Mouse (Mus musculus): ENCODE measurements around the gene Gm10382. TPM values are rescaled to one million over a fixed set of nuclear protein-coding genes. Genes with fewer than 3 reads are reported as not detected.

Gm10382 gene
- polyA plus RNA-seq, 1 experiment from 2014 or later, result 0.35 TPM

- Histone ChIP-seq H3K27ac (replicated peaks) (peak overlapping the region; percentile 97), H3K36me3 (replicated peaks) (no peaks in the 10 kb centered on the region), H3K4me2 (peak overlapping the region; percentile 75), H3K9ac (peak overlapping the region; percentile 62), H3K4me1 (replicated peaks) (peaks cover 47% of the 10 kb centered on the region), H3K9me3 (replicated peaks) (no peaks in the 10 kb centered on the region), H3K4me3 (replicated peaks) (peak overlapping the region; percentile 63), H3K27me3 (peaks cover 15% of the 10 kb centered on the region)
- whole genome bisulfite sequencing (ENCODE audit: insufficient replicate concordance), result 12% methylated on average over 25 of the region's 25 CpGs
- ATAC-seq (ENCODE audit: insufficient read depth), result no peak
Observed at GRCm38 (mm10) chr5:125393622-125394603, 4.8 kb downstream of the Gm10382 start.

DNA sequence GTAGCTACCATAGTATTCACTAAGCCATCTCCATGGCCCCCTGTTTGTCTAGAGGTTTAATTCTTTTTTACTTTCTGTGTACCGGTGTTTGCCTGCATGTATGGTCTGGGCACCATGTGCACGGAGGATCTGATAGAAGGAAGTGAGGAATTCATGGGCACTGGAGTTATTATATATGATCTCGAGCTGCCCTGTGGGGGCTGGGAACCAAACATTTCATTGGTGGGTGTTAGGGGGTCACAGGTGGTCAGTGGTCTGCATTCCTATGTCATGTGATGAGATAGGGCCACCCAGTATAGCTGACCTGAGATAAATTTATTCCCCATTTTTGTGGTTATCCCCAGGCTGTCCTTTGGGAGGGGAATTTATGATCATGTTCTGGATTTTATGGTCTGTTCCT lies 5.9 kb downstream of the Gm10382 start:
- Histone ChIP-seq H3K36me3 (replicated peaks) (no peaks in the 10 kb centered on the region), H3K9ac (no peak overlapping the region), H3K27me3 (peaks cover 25% of the 10 kb centered on the region), H3K4me1 (replicated peaks) (peaks cover 47% of the 10 kb centered on the region), H3K4me2 (no peak overlapping the region), H3K27ac (replicated peaks) (peak overlapping the region; percentile 97; the same call in 1 of the 2 replicates), H3K9me3 (replicated peaks) (no peaks in the 10 kb centered on the region), H3K4me3 (replicated peaks) (no peak overlapping the region)
- WGBS (ENCODE audit: insufficient replicate concordance), result 54% methylated on average over 3 of the region's 3 CpGs
- no peak for ATAC-seq (ENCODE audit: insufficient read depth)

DNA sequence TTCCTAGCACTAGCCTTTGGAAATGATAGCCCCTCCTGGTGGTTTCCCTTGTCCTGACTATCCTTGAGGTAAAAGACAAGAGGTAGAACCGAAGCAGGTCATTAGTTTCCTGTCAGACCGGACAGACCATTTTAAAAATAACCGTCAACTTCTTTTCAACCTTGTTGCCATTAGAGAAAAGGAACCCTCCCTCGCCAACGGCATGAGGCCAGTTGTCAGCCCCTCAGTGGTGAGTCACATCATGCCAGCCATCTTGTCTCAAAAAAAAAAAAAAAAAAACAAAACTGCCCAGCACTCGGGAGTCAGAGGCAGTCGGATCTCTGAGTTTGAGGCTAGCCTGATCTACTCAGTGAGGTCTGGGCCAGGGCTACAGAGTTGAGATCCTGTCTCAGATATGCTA lies 11.8 kb downstream of the Gm10382 start:
- no peak overlapping the region for H3K9ac ChIP-seq

DNA sequence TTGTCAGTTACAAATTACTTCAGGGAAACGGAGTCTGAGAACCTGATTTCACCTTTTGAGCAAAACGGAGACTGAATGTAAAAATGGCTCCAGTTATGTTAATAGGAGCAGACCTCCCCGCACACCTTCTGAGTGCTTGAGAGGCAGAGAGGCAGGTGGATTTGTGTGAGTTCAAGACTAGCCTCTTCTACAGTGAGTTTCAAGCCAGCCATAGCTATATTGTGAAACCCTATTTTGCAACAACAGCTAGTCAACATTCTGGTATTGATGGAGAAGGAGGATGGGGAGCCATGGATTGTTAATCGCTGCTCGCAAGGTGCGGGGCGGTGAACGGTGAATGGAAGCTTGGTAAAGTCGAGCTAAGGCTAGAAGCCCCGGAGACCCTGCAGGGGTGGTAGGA lies 13.4 kb downstream of the Gm10382 start:
- H3K4me2 ChIP-seq, result peak overlapping the region; percentile 96
- no peak for ATAC-seq (ENCODE audit: insufficient read depth)
- peak overlapping the region; percentile 22; the same call in 1 of the 2 replicates for H3K4me3 ChIP-seq (replicated peaks)
- peaks cover 39% of the 10 kb centered on the region for H3K4me1 ChIP-seq (replicated peaks)
- no peaks in the 10 kb centered on the region for H3K9me3 ChIP-seq (replicated peaks)
- 53% methylated on average over 10 of the region's 10 CpGs for WGBS (ENCODE audit: insufficient replicate concordance)
- peaks cover 37% of the 10 kb centered on the region for H3K27me3 ChIP-seq
- no peak overlapping the region; the same call in 1 of the 2 replicates for H3K27ac ChIP-seq (replicated peaks)
- H3K36me3 ChIP-seq (replicated peaks), result no peaks in the 10 kb centered on the region
- H3K9ac ChIP-seq, result no peak overlapping the region

More for the DNA sequence above, 11.8 kb downstream of the Gm10382 start:
- Histone ChIP-seq H3K4me2 (no peak overlapping the region), H3K36me3 (replicated peaks) (no peaks in the 10 kb centered on the region), H3K4me3 (replicated peaks) (no peak overlapping the region), H3K27ac (replicated peaks) (no peak overlapping the region), H3K9me3 (replicated peaks) (no peaks in the 10 kb centered on the region), H3K4me1 (replicated peaks) (peaks cover 24% of the 10 kb centered on the region), H3K27me3 (peaks cover 48% of the 10 kb centered on the region)
- 39% methylated on average over 7 of the region's 7 CpGs for WGBS (ENCODE audit: insufficient replicate concordance)
- no peak for ATAC-seq (ENCODE audit: insufficient read depth)

DNA sequence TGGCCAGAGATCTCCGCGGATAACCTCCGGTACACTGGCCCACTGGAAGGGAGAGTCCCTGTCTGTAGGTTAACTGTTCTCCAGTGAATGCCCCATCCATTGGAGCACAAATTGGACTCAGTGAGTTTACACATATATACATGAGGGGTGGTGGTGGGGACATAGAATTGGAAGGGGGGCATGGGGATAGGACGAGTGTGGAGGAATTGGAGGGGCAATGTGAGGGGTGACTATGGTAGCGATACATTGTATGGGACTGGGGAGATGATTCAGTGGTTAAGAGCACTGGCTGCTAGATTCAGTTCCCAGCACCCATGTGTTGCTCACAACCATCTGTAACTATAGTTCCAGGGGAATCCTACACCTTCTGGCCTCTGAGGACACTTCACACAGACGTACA lies 13.9 kb downstream of the Gm10382 start:
- Histone ChIP-seq H3K9me3 (replicated peaks) (no peaks in the 10 kb centered on the region), H3K4me1 (replicated peaks) (peaks cover 44% of the 10 kb centered on the region), H3K36me3 (replicated peaks) (no peaks in the 10 kb centered on the region), H3K27me3 (peaks cover 37% of the 10 kb centered on the region), H3K27ac (replicated peaks) (no peak overlapping the region; the same call in 1 of the 2 replicates), H3K4me3 (replicated peaks) (peak overlapping the region; percentile 22; the same call in 1 of the 2 replicates), H3K4me2 (peak overlapping the region; percentile 96), H3K9ac (no peak overlapping the region)
- no peak for ATAC-seq (ENCODE audit: insufficient read depth)
- WGBS (ENCODE audit: insufficient replicate concordance), result 43% methylated on average over 6 of the region's 6 CpGs

GRCm38 (mm10) chr5:125403481-125404465 lies 14.7 kb downstream of the Gm10382 start:
- no peak overlapping the region for H3K27ac ChIP-seq (replicated peaks)
- 15% methylated on average over 31 of the region's 31 CpGs for WGBS (ENCODE audit: insufficient replicate concordance)

GRCm38 (mm10) chr5:125404536-125404902 lies 15.4 kb downstream of the Gm10382 start:
- Histone ChIP-seq H3K36me3 (replicated peaks) (no peaks in the 10 kb centered on the region), H3K27me3 (peaks cover 27% of the 10 kb centered on the region), H3K9ac (peak overlapping the region; percentile 70), H3K27ac (replicated peaks) (peak overlapping the region; percentile 88), H3K4me3 (replicated peaks) (peak overlapping the region; percentile 65), H3K4me2 (peak overlapping the region; percentile 96), H3K4me1 (replicated peaks) (peaks cover 58% of the 10 kb centered on the region), H3K9me3 (replicated peaks) (no peaks in the 10 kb centered on the region)
- ATAC-seq (ENCODE audit: insufficient read depth), result no peak
- under 1% methylated on average over 7 of the region's 7 CpGs for WGBS (ENCODE audit: insufficient replicate concordance)

More at GRCm38 (mm10) chr5:125403481-125404465, 14.7 kb downstream of the Gm10382 start:
- no peaks in the 10 kb centered on the region for H3K36me3 ChIP-seq (replicated peaks)
- peak overlapping the region; percentile 65 for H3K4me3 ChIP-seq (replicated peaks)
- peak overlapping the region; percentile 96 for H3K4me2 ChIP-seq
- H3K27me3 ChIP-seq, result peaks cover 35% of the 10 kb centered on the region
- no peak for ATAC-seq (ENCODE audit: insufficient read depth)
- peak overlapping the region; percentile 11; the same call in 1 of the 2 replicates for H3K9ac ChIP-seq
- H3K9me3 ChIP-seq (replicated peaks), result no peaks in the 10 kb centered on the region
- peaks cover 52% of the 10 kb centered on the region for H3K4me1 ChIP-seq (replicated peaks)

DNA sequence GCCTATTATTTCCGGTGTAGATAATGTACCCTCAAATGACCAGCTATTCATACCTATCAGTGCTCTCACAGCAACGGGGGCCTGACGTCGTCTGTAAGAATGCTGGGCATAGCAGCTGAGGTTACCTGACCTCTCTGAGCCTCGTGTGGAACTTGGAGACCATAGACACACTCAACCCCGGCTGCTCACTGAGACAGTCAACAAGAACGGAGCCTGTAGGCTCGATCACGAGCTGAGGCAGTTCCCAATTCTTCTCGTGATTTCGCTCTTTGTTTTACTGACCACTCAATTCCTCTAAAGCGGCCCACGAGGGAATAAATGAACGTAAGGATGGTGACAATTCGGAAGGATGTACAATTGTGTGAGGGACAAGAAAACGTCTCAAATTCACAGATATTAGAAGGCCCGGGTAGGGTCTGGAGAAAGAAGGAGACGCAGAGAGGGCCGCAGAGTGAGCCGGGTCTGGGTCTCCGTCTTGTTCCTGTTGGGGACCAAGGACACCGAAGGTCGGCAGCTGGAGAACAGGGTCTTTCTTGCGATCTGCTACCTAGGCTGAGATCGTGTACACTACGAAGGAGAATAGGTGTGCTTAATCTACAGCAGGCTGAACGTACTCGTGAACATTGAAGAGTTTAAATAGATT lies 15.9 kb downstream of the Gm10382 start:
- Histone ChIP-seq H3K27me3 (peaks cover 23% of the 10 kb centered on the region), H3K4me2 (peak overlapping the region; percentile 96), H3K9ac (peak overlapping the region; percentile 70), H3K9me3 (replicated peaks) (no peaks in the 10 kb centered on the region), H3K4me1 (replicated peaks) (peaks cover 63% of the 10 kb centered on the region), H3K4me3 (replicated peaks) (peak overlapping the region; percentile 65), H3K27ac (replicated peaks) (peak overlapping the region; percentile 88), H3K36me3 (replicated peaks) (no peaks in the 10 kb centered on the region)
- under 1% methylated on average over 28 of the region's 28 CpGs for WGBS (ENCODE audit: insufficient replicate concordance)
- no peak; the same call in 1 of the 2 replicates for ATAC-seq (ENCODE audit: insufficient read depth)

DNA sequence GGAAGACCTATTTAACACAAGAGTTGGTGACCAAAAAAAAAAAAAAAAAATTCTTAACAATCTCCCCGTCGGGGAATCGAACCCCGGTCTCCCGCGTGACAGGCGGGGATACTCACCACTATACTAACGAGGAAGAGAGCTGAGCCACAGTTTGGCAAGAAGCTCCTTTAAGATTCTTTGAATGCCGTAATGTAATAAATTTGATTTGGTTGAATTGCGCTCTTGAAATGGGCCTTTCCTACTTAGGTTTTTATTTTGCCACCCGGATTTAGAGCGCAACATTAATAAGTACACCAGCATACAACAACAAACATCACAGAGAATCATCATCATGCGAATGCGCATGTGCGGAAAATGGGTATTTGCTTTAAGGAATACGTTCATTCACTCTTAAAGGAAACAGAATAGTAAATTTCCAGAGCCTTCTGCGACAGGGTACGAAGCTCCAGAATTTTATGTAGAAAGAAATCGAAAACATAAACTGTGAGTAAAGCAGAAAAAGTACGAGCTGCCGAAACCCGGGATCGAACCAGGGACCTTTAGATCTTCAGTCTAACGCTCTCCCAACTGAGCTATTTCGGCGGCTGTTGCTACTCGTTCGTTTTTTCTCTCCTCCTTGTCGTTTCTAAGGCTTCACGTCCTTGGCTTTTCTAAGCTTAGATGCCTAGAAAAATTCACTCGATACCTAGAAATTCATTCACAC lies 16.6 kb downstream of the Gm10382 start:
- Histone ChIP-seq H3K27ac (replicated peaks) (peak overlapping the region; percentile 88), H3K4me2 (peak overlapping the region; percentile 96), H3K9me3 (replicated peaks) (no peaks in the 10 kb centered on the region), H3K4me1 (replicated peaks) (peaks cover 68% of the 10 kb centered on the region), H3K4me3 (replicated peaks) (peak overlapping the region; percentile 65), H3K27me3 (peaks cover 23% of the 10 kb centered on the region), H3K9ac (peak overlapping the region; percentile 70), H3K36me3 (replicated peaks) (no peaks in the 10 kb centered on the region)
- peak; percentile 59 for ATAC-seq (ENCODE audit: insufficient read depth)
- under 1% methylated on average over 31 of the region's 31 CpGs for WGBS (ENCODE audit: insufficient replicate concordance)
